Mouse (Mus musculus) embryonic facial prominence, embryonic 14.5 days (tissue): ENCODE data around the gene Dpep3. TPM values are rescaled to one million over a fixed set of nuclear protein-coding genes. Genes with fewer than 3 reads are reported as not detected.
"Not testable (repeated sequence)": the region's sequence is repeated elsewhere in the genome, so short reads cannot be mapped to it uniquely, and the experiment has no call there.

Experiments
- ATAC-seq: fragments of 200-750 bp; cut with Nextera tagmentation; 2 replicates; pipeline ENCODE4 v1.8.0; 2017; ENCODE audit warnings: low read depth, moderate number of reproducible peaks, moderate TSS enrichment
- DNase-seq: peaks from one replicate; pipeline ENCODE4 v3.0.0-alpha.2; 2015; ENCODE audit warnings: low spot score
- H3K27ac ChIP-seq: fragments of 300-500 bp; sonication (generic); replicated peaks from 2 replicates; pipeline ENCODE4 v1.5.1; 2014; ENCODE audit warnings: low read depth, mild to moderate bottlenecking, low read length, moderate library complexity
- H3K27me3 ChIP-seq: fragments of 300-500 bp; sonication (generic); replicated peaks from 2 replicates; pipeline ENCODE4 v1.6.1; 2014; ENCODE audit warnings: low read length; ENCODE audit not compliant: control insufficient read depth, insufficient read depth
- H3K36me3 ChIP-seq: fragments of 300-500 bp; sonication (generic); 2 replicates; pipeline ENCODE4 v1.6.1; 2014; ENCODE audit warnings: low read length, mixed read lengths; ENCODE audit not compliant: control insufficient read depth, insufficient read depth
- H3K4me1 ChIP-seq: fragments of 300-500 bp; sonication (generic); 2 replicates; pipeline ENCODE4 v1.6.1; 2014; ENCODE audit warnings: antibody characterized with exemption, low read length; ENCODE audit not compliant: control insufficient read depth, insufficient read depth
- H3K4me2 ChIP-seq: fragments of 300-500 bp; sonication (generic); 2 replicates; pipeline ENCODE4 v1.6.1; 2014; ENCODE audit warnings: low read depth, mild to moderate bottlenecking, low read length, moderate library complexity, mixed read lengths
- H3K4me3 ChIP-seq: fragments of 300-500 bp; sonication (generic); 2 replicates; pipeline ENCODE4 v1.5.1; 2014; ENCODE audit warnings: low read depth, mild to moderate bottlenecking, low read length
- H3K9ac ChIP-seq: fragments of 300-500 bp; sonication (generic); 2 replicates; pipeline ENCODE4 v1.6.1; 2014; ENCODE audit warnings: low read depth, mild to moderate bottlenecking, low read length, moderate library complexity, mixed read lengths
- H3K9me3 ChIP-seq: fragments of 300-500 bp; sonication (generic); 2 replicates; pipeline ENCODE4 v1.6.1; 2016; ENCODE audit warnings: low read length; ENCODE audit not compliant: control insufficient read depth
- WGBS: fragments of 180-500 bp; shearing (Covaris S2); extraction: QIAGEN DNeasy Blood & Tissue Kit; methylation state at CpG from one replicate; pipeline ENCODE4 v1.1.7; 2014; 5-methylcytosine and 5-hydroxymethylcytosine counted together
- polyA plus RNA-seq: library from polyadenylated mRNA; unstranded; fragments of >200 nt; fragmentation: Nextera tagmentation; extraction: Ambion mirVana; gene quantifications from 2 replicates; pipeline ENCODE4 v1.2.1, GENCODE M21; 2014

The Dpep3 gene
- polyA plus RNA-seq, 1 experiment from 2014 or later: not detected

DNA sequence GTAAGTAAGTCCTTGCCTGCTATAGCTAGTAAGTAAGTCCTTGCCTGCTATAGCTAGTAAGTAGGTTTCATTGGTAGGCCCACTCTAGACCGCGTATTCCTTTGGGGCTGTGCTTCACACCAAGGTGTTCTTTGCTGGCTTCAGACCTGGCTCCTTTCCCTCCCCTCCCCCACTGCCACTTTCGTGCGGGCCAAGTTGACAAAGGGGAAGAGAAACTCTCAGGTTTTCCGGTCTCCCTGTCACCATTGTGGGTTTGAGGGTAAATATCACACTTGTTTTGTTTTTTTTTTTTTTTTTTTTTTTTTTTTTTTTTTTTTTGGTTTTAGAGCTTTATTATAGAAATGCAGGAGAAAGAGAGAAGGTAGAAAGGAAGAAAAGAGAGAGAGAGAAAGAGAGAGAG lies 13.3 kb upstream of the Dpep3 start:
- H3K9ac ChIP-seq: no peak overlapping the region
- no peaks in the 10 kb centered on the region for H3K4me1 ChIP-seq
- H3K27me3 ChIP-seq: no peaks in the 10 kb centered on the region
- H3K9me3 ChIP-seq: no peaks in the 10 kb centered on the region
- H3K36me3 ChIP-seq: no peaks in the 10 kb centered on the region
- no peak overlapping the region for H3K27ac ChIP-seq
- DNase-seq: no peak
- 60% methylated on average over 5 of the region's 5 CpGs for WGBS
- no peak overlapping the region for H3K4me3 ChIP-seq
- no peak for ATAC-seq
- no peak overlapping the region for H3K4me2 ChIP-seq

GRCm38 (mm10) chr8:105991546-105991945 lies 12.3 kb upstream of the Dpep3 start:
- Histone ChIP-seq H3K27me3 (no peaks in the 10 kb centered on the region), H3K4me1 (no peaks in the 10 kb centered on the region), H3K27ac (no peak overlapping the region), H3K9me3 (no peaks in the 10 kb centered on the region), H3K4me2 (no peak overlapping the region), H3K36me3 (no peaks in the 10 kb centered on the region), H3K4me3 (no peak overlapping the region), H3K9ac (no peak overlapping the region)
- no peak for DNase-seq
- no peak for ATAC-seq
- 83% methylated on average over 2 of the region's 2 CpGs for WGBS

- H3K27ac ChIP-seq: no peak within 1 kb of the TSS
- no peaks in the 10 kb centered on the region for H3K4me1 ChIP-seq
- 8% methylated on average over 15 of the region's 15 CpGs for WGBS
- no peaks in the 10 kb centered on the region for H3K9me3 ChIP-seq
- peak; percentile 84 for ATAC-seq
- no peak within 1 kb of the TSS for H3K4me3 ChIP-seq
- H3K4me2 ChIP-seq: peak within 1 kb of the TSS; percentile 35; the same call in 1 of the 2 replicates
- H3K9ac ChIP-seq: peak within 1 kb of the TSS; percentile 30; the same call in 1 of the 2 replicates
- H3K36me3 ChIP-seq: no peaks in the 10 kb centered on the region
- no peaks in the 10 kb centered on the region for H3K27me3 ChIP-seq
- peak; percentile 92 for DNase-seq
Observed at GRCm38 (mm10) chr8:105990856-105991387, 11.7 kb upstream of the Dpep3 start, which contains the start of gene Dus2. Dus2 (plus strand) TSS chr8:105991337.

DNA sequence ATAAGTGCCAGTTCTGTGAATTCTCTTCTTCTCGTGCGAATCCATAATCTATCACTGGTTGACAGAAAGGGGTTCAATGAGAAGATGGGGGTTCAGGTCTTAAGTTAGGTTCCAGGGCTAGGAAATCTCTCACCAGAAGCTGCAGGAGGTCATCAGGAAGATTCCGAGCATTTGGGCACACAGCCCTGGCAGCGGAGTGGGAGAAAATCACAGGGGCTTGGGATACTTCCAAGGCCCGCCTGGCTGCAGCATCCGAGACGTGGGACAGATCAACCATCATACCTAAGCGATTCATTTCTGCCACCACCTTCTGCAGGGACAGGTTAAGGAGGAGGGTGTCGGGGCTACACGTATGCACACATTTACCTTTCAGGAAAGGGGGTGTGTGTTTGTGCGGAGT lies 9.3 kb upstream of the Dpep3 start:
- H3K27me3 ChIP-seq: no peaks in the 10 kb centered on the region
- 83% methylated on average over 11 of the region's 11 CpGs for WGBS
- H3K4me2 ChIP-seq: no peak overlapping the region
- no peak overlapping the region for H3K27ac ChIP-seq
- no peak overlapping the region for H3K9ac ChIP-seq
- H3K36me3 ChIP-seq: no peaks in the 10 kb centered on the region
- ATAC-seq (no peak), DNase-seq (no peak)
- H3K4me3 ChIP-seq: no peak overlapping the region
- H3K4me1 ChIP-seq: no peaks in the 10 kb centered on the region
- H3K9me3 ChIP-seq: no peaks in the 10 kb centered on the region

DNA sequence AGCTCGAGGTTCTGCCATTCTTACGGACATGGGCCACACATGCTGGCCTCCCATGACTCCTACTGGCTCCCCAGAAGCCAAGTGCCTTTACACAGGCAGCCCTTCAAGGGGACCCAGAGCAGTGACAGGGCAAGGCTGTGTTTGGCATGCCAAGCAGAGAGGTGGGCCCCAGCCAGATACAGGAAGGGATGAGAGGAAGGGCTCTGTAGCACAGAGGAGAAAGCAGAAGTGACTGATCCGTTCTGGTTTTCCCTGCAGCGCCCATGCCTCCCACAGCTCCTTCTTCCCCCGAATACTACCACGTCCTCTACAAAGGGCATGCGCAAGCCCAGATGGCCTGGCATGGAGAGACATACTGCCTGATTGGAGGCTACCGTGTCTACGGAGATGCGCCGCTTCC lies 4.2 kb upstream of the Dpep3 start:
- not testable (repeated sequence) for H3K27ac ChIP-seq, H3K4me3 ChIP-seq, ATAC-seq, H3K4me2 ChIP-seq, H3K9me3 ChIP-seq, H3K9ac ChIP-seq, H3K4me1 ChIP-seq, DNase-seq, H3K27me3 ChIP-seq, H3K36me3 ChIP-seq
- WGBS: 78% methylated on average over 11 of the region's 11 CpGs

GRCm38 (mm10) chr8:105981146-105981545 lies 1.9 kb upstream of the Dpep3 start:
- Histone ChIP-seq H3K4me3 (no peak overlapping the region), H3K9me3 (no peaks in the 10 kb centered on the region), H3K36me3 (no peaks in the 10 kb centered on the region), H3K4me2 (no peak overlapping the region), H3K4me1 (no peaks in the 10 kb centered on the region), H3K27ac (no peak overlapping the region), H3K27me3 (no peaks in the 10 kb centered on the region), H3K9ac (no peak overlapping the region)
- ATAC-seq (no peak), DNase-seq (no peak)
- WGBS: 85% methylated on average over 1 of the region's 1 CpGs

DNA sequence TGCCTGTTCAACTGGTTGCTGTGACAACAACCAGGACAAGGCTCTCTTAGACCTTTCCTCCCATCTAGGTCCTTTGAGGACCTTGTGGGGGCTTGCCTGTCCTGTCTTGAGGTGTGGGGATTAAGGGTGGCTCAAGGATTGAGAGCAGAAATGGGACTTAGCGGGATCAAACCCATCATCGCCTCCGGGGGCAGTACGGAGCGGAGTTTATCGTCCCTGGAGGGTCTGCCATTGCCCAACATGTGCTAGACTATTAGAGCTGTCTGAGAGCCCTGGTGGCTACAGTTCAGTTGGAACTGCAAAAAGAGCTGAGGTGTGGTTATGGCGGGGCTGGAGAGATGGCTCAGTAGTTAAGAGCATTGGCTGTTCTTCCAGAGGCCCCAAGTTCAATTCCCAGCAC lies 3.9 kb downstream of the Dpep3 start:
- Histone ChIP-seq H3K27ac (no peak overlapping the region), H3K4me2 (no peak overlapping the region), H3K36me3 (no peaks in the 10 kb centered on the region), H3K9ac (no peak overlapping the region), H3K9me3 (no peaks in the 10 kb centered on the region), H3K27me3 (no peaks in the 10 kb centered on the region), H3K4me1 (no peaks in the 10 kb centered on the region), H3K4me3 (no peak overlapping the region)
- 65% methylated on average over 7 of the region's 7 CpGs for WGBS
- no peak for ATAC-seq
- no peak for DNase-seq

DNA sequence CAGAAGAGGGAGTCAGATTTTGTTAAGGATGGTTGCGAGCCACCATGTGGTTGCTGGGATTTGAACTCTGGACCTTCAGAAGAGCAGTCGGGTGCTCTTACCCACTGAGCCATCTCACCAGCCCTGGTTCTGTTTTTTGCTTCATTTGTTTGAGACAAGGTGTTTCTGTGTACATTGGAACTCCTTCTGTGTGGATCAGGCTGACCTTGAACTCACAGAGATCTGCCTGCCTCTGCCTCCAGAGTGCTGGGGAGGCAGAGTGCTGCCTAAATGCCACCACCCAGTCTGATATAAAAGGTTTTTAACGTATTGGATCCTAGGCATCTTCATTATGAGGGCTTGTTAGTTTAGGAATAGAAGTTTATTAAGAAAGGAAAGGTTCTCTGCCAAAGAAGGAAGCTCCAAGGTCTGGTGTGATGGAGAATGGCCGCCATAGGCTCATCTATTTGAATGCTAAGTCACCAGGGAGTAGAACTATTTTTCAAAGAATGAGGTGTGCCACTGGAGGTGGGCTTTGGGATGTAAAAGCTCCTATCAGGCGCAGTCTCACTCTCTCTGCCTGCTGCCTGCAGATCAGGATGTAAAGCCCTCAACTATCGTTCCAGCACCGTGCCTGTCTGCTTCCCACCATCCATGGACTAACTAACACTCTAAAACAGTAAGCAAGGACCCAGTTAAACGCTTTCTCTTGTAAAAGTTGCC lies 8.1 kb downstream of the Dpep3 start:
- WGBS: 75% methylated on average over 8 of the region's 8 CpGs
- no peak for ATAC-seq
- no peak for DNase-seq
- H3K36me3 ChIP-seq: no peaks in the 10 kb centered on the region
- no peak overlapping the region for H3K9ac ChIP-seq
- no peak overlapping the region for H3K4me2 ChIP-seq
- no peaks in the 10 kb centered on the region for H3K9me3 ChIP-seq
- H3K27me3 ChIP-seq: no peaks in the 10 kb centered on the region
- H3K27ac ChIP-seq: no peak overlapping the region
- H3K4me3 ChIP-seq: no peak overlapping the region
- H3K4me1 ChIP-seq: peaks cover 6% of the 10 kb centered on the region; the same call in 1 of the 2 replicates

- 72% methylated on average over 1 of the region's 1 CpGs for WGBS
Observed at GRCm38 (mm10) chr8:105969367-105969766, 9.9 kb downstream of the Dpep3 start.

More at GRCm38 (mm10) chr8:105969367-105969766, 9.9 kb downstream of the Dpep3 start:
- Histone ChIP-seq H3K4me1 (peaks cover 13% of the 10 kb centered on the region), H3K27me3 (no peaks in the 10 kb centered on the region), H3K9ac (no peak overlapping the region), H3K27ac (no peak overlapping the region), H3K4me3 (no peak overlapping the region), H3K9me3 (no peaks in the 10 kb centered on the region), H3K4me2 (no peak overlapping the region), H3K36me3 (no peaks in the 10 kb centered on the region)
- ATAC-seq (no peak), DNase-seq (no peak)
